Mouse (Mus musculus): ENCODE results near the gene Krt88. TPM values are rescaled to one million over a fixed set of nuclear protein-coding genes. Genes with fewer than 3 reads are reported as not detected.

Krt88 gene
- total RNA-seq, 2 experiments from 2014 or later: not detected

DNA sequence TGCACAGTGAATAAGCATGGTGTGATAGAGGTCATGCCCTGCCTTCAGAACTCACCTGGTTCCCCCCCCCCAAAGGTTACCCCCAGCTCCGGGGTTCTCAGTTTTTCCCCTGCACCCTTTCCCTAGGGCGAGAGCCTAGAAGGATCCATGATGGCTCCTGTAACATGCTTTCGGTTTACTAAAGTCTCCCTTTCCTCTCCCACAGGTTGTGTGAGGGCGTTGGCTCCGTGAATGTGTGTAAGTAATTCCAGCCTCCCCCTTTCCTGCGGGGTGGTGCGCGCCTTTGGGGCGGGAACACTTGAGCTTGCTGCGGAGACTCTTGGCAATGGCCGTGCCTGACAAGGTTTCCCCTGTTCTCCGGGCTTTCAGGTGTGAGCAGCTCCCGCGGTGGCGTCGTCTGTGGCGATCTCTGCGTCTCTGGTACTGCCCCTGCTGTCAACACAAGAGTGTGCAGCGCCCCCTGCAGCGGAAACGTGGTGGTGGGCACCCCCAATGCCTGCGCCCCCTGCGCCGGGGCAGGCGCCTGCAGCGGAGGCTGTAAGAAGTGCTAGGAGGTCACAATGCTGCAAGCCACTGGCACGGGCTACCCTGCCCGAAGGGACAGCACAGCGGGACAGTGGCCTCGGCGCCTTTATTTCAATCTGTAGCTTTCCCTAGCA is 31.6 kb downstream of the Krt88 start:
- DNase-seq: peak; percentile 72

DNA sequence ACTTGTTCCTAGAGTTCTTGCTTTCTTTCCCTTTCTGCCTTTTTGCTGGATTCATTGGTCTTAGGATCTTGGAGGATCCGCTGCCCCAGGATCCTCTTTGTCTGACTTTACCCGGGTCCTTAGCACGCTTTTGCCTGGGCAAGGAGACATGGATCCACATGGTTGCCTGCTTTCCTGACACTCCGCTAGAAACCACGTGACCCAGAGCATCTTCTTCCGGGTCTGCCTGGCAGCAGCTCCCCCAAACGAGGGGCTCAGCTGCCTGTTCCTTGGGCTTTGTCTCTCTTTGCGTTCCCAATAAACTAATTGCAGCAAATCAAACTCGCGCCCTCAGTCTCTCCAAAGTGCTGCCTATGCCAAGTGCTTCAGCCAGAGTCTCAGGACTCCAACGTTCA is 32.1 kb downstream of the Krt88 start:
- DNase-seq: no peak

DNA sequence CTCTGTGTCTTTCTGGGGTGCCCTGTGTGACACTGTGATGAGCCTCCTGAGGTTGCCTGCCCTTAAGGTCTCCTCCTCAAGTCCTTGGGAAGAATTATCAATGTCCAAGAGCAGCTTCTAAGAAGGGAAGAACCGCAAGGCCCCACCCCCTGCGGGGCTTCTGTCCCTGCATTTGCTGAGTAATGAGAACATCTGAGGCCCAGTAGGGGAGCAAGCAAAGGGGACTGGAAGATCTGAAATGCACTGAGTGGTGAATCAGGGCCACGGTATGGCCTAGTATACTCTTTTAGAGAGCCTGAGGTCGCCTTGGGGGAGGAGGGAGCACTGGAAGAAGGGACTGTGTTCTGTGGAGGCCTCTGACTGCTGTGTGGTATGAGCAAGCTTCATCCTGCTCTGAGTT is 34.5 kb downstream of the Krt88 start:
- DNase-seq: no peak

DNA sequence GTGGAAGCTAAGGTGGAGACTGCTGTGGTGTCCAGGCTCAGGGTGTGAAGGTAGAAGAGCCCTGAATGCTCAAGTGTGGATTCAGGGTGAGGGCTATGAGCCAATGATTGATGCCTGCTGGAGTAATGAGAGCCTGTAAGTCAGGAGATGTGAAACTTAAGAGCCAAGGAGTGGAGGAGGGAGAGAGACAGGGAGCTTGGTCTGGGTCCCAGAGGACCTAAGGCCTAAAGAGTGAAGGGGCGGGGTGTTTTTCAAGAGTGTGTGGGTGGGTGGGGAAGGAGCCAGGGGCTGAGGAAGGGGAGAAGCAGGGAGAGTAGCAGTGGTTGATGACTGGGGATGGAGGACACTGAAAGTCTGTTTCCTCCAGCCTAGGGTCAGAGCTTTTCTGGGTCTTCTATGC is 36.1 kb downstream of the Krt88 start:
- DNase-seq: no peak

DNA sequence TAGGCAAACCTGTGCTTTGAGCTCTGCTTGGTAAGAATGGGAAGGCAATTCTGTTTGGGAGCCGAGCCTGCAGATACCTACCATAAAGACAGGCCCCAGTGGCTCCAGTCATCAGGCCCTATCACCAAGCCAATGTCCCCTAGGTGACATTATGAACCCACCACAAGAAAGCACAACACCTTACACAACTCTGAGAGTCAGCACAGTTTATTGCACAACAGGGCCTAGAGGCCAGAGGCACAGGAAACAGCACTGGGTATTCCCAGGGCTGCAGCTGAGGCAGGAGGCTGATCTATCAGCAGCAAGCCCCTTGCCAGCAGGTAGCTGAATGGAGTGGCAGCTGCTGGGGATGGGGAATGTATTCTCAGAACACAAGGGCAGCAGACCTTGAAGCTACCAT is 37.4 kb downstream of the Krt88 start:
- DNase-seq: no peak

DNA sequence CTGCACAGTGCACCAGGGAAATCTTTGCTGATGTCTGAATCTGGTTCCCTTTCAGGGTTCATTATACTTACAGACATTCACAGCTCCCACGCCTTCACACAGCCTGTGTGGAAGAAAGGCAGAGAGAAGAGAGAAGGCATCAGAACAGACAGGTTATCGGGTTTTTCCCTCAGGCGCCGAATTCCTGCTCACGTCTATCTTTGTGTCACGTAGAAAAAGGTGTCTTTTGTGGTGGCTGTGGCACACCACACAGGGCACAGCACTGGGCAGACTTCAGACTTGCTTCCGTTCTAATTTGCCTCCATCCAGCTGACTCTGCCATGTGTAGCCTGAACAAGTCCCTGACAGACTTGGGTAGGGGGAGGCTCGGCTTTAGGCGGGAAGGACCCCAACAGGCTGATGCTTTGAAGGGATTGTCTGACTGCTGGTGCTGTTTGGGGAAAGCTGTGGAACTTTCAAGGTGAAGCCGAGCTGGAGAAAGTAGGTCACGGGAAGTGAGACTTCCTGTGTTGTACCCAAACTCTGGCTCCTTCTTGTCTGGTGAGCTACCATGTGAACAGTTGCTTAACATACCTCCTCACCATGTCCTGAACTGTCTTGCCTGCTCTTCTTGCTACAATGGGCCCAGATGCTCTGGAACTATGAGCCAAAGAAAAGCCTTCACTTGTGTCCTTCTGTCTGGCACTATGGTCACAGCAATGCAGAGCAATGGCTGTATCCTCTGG is 38.5 kb downstream of the Krt88 start:
- DNase-seq: no peak

DNA sequence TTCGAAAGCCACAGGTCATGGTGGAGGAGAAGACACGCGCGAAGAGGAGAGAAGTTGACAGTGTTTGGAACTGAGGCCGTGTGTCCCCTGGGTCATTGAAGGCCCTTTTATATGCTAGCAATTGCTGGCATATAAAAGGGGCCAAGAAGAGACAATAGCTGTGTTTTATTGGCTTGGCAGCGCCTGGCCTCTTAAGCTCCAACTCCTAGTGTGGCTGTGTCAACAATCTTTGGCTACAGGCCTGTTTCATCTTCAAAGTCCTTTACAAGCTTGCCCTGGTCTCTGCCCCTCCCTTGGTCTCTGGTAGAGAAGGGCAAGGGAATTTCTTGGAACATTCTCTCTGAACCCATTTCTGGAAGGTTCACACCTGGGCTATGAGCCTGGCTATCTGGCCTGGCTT is 43.9 kb downstream of the Krt88 start, which contains the start of gene Krt83:
Gene Krt83, minus strand, starts transcription at position 82 of the 400 bp plus-strand sequence.
- no peak for DNase-seq

DNA sequence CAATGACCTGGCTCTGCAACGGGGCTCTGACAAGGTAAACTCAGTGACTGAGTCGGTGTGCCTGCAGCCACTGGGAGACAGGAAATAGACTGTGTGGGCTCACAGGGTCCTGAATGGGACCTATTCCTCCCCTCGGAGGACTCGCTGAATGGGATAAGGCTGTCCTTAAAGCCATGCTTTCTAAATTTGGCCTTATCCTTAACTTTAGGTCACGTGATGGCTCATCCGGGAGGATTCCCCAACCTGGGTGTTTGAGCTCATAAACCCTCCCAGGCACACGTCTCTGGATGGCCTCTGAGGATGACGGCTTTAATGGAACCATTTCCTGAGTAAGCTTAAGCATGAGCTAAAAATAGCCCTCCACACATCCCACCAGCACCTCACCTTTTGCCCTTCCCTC is 45.2 kb downstream of the Krt88 start:
- DNase-seq: no peak

DNA sequence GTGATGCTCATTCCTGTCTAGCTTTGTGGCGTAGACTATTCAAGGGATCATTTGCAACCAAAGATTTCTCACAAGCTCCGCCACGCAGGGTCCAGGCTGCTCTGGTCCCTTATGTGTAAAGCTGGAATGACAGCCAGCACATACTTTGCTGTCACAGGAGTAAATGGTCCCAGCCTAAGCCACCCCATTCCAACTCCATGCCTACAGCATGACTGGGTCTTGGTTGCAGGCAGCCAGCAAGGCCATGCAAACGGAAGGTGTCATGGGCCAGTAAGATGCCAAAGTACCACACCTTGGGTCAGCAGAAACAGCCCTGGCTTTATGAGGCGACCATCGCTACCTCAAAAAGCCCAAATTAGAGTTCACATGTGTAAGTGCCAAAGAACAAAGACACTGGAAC is 46.2 kb downstream of the Krt88 start:
- DNase-seq: no peak

DNA sequence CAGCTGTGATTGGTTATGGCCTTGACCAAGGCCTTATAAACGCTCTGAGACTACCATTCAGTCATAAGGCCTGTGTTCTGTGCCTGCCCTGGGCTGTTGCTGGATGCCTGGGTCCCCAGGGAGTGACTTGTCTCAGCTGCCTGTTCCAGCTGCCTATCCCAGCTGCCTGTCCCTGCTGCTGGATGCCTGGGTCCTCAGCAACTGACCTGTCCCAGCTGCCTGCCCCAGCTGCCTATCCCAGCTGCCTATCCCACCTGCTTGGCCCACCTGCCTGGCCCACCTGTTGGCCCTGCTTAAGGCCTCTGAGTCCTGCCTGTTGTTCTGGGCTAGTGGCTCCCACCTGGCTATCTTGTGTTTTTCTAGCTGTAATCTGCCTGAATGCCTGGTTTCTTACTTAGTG is 46.7 kb downstream of the Krt88 start:
- DNase-seq: no peak

DNA sequence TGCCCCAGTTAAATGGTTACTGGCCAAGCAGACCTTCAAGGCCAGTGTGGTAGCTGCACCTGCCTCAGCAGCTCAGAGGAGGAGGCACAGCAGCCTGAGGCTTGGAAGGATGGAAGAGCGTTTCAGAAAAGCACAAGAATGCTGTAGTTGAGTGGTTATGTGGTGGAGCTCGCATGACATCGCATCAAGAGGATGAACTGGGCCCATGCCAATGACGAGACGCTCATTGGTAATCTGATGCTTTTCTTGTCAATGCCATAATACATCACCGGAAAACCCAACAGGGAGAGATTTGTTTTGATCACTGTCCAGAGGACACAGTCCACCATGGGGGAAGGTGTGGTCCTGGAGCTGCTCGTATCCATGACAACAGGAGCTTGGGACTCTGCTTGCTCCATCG is 47.7 kb downstream of the Krt88 start:
- DNase-seq: no peak

DNA sequence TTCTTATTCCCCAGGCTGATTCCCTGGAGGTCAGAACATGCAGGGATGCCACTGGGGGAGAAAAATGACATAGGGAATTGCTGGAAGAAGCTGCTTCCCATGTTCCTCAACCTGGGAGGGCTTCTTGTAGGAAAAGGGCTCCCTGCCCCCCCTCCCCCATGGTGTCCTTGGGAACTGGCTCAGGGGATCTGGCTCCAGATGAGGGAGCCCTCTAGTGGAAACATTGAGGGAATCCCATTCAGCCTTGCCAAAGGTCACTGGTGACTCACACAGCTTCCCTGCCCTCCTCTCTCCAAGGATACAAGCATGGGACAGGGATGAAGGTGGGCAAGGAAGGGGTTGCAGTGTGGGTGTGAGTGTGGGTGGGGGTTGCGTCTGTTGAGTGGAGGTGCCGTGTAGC is 49.6 kb downstream of the Krt88 start:
- DNase-seq: peak; percentile 46

Other genes with a start within 250 kb of the Krt88 start
- gene Grasp, start 223.6 kb upstream of the Krt88 start, total RNA-seq (2021): 10 to 100 TPM; 13.9 to 15.1 TPM
- 10 to 100 TPM; 48.1 to 49.6 TPM for gene Nr4a1, start 193.5 kb upstream of the Krt88 start, total RNA-seq (2021)
- 10 to 100 TPM; 21.7 to 23.3 TPM for gene Atg101, start 163.5 kb upstream of the Krt88 start, total RNA-seq (2021)
- gene 6030408B16Rik, start 154.5 kb upstream of the Krt88 start, total RNA-seq (2021): 1 to 10 TPM; 4.3 to 4.6 TPM
- 10 to 100 TPM; 10.1 to 11.2 TPM for gene Krt80, start 77.6 kb upstream of the Krt88 start, total RNA-seq (2021)
- gene Krt7, start 36.7 kb upstream of the Krt88 start, total RNA-seq (2021): 1 to 10 TPM; 9.3 to 10.0 TPM
- gene Krt87, start 8.9 kb upstream of the Krt88 start, total RNA-seq (2021): not detected
- gene Krt81, start 16.0 kb downstream of the Krt88 start, total RNA-seq (2021): not detected
- gene Krt86, start 25.7 kb downstream of the Krt88 start, total RNA-seq (2021): not detected
- gene Krt83, start 43.8 kb downstream of the Krt88 start, total RNA-seq (2021): not detected
- gene Gm49425, start 69.5 kb downstream of the Krt88 start, total RNA-seq (2021): not detected
- gene Krt84, start 85.1 kb downstream of the Krt88 start, total RNA-seq (2021): not detected
- gene Krt82, start 102.9 kb downstream of the Krt88 start, total RNA-seq (2021): not detected
- gene Krt90, start 115.2 kb downstream of the Krt88 start, total RNA-seq (2021): under 1 TPM in 1 of 2 experiments, not detected in 1; 0.10 TPM
- gene Krt75, start 126.2 kb downstream of the Krt88 start, total RNA-seq (2021): not detected
- not detected for gene Gm5414, start 180.4 kb downstream of the Krt88 start, total RNA-seq (2021)
- not detected for gene Gm5478, start 199.6 kb downstream of the Krt88 start, total RNA-seq (2021)
- gene Krt6b, start 232.5 kb downstream of the Krt88 start, total RNA-seq (2021): under 1 TPM; 0.33 to 0.34 TPM
- gene Krt6a, start 246.6 kb downstream of the Krt88 start, total RNA-seq (2021): not detected

All from heart, postnatal 4 days (tissue).